Mouse (Mus musculus) stomach, embryonic 14.5 days (tissue): ENCODE results near the gene Asgr1. TPM values are rescaled to one million over a fixed set of nuclear protein-coding genes. Genes with fewer than 3 reads are reported as not detected.
A peak's percentile ranks its signal among the peaks of the same experiment; 100 is the strongest.

Source experiments
- ATAC-seq: fragments of 200-750 bp; cut with Nextera tagmentation; 2 replicates; pipeline ENCODE4 v1.8.0; 2017; ENCODE audit warnings: low read depth, moderate TSS enrichment; ENCODE audit not compliant: insufficient number of reproducible peaks, insufficient read depth, low FRiP score
- H3K27ac ChIP-seq: fragments of 300-500 bp; sonication (generic); 2 replicates; pipeline ENCODE4 v1.5.1; 2014; ENCODE audit warnings: mild to moderate bottlenecking, low read length, moderate library complexity, mixed read lengths
- H3K27me3 ChIP-seq: fragments of 300-500 bp; sonication (generic); 2 replicates; pipeline ENCODE4 v1.6.1; 2014; ENCODE audit warnings: low read length, control low read depth, mixed read lengths; ENCODE audit not compliant: control insufficient read depth, insufficient read depth
- H3K36me3 ChIP-seq: fragments of 300-500 bp; sonication (generic); 2 replicates; pipeline ENCODE4 v1.6.1; 2014; ENCODE audit warnings: mild to moderate bottlenecking, control low read depth, low read length, moderate library complexity, mixed read lengths; ENCODE audit not compliant: control insufficient read depth, insufficient read depth
- H3K4me1 ChIP-seq: fragments of 300-500 bp; sonication (generic); 2 replicates; pipeline ENCODE4 v1.6.1; 2014; ENCODE audit warnings: low read length, control low read depth, mixed read lengths; ENCODE audit not compliant: control insufficient read depth, insufficient read depth
- H3K4me2 ChIP-seq: fragments of 300-500 bp; sonication (generic); replicated peaks from 2 replicates; pipeline ENCODE4 v1.6.1; 2014; ENCODE audit warnings: low read depth, low read length, control low read depth
- H3K4me3 ChIP-seq: fragments of 300-500 bp; sonication (generic); 2 replicates; pipeline ENCODE4 v1.5.1; 2014; ENCODE audit warnings: low read depth, low read length, control low read depth
- H3K9ac ChIP-seq: fragments of 300-500 bp; sonication (generic); replicated peaks from 2 replicates; pipeline ENCODE4 v1.6.1; 2014; ENCODE audit warnings: low read depth, mild to moderate bottlenecking, control low read depth, low read length, moderate library complexity, mixed read lengths
- H3K9me3 ChIP-seq: fragments of 300-500 bp; sonication (generic); 2 replicates; pipeline ENCODE4 v1.6.1; 2016; ENCODE audit warnings: low read depth, low read length, control low read depth; ENCODE audit not compliant: control insufficient read depth
- WGBS: fragments of 180-500 bp; shearing (Covaris S2); extraction: QIAGEN DNeasy Blood & Tissue Kit; methylation state at CpG from one replicate; pipeline ENCODE4 v1.1.7; 2014; 5-methylcytosine and 5-hydroxymethylcytosine counted together
- polyA plus RNA-seq: library from polyadenylated mRNA; unstranded; fragments of >200 nt; fragmentation: Nextera tagmentation; extraction: Ambion mirVana; gene quantifications from 2 replicates; pipeline ENCODE4 v1.2.1, GENCODE M21; 2014

Asgr1 gene
- polyA plus RNA-seq, 1 experiment from 2014 or later, result not detected

DNA sequence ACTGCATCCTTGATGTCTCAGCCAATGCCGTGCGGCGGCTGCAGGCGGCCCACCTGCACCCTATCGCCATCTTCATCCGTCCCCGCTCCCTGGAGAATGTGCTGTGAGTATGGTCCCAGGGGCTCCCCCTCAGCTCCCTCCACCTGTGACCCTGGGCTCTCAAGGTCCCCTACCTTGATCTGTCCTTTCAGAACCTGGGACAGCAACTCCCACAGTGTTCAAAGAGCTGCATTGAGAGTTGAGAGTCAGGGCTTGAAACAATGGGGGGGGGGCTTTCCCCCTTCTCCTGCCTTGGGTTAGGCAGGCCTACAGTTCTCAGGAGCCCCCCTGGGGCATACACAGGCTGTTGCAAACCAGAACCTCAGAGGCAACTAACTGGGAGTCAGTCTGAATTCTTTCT is 10.2 kb upstream of the Asgr1 start:
- Histone ChIP-seq H3K4me1 (no peaks in the 10 kb centered on the region), H3K4me3 (no peak overlapping the region), H3K4me2 (no peak overlapping the region), H3K9ac (no peak overlapping the region), H3K27ac (no peak overlapping the region), H3K36me3 (peaks cover 23% of the 10 kb centered on the region), H3K9me3 (no peaks in the 10 kb centered on the region), H3K27me3 (no peaks in the 10 kb centered on the region)
- no peak for ATAC-seq
- 79% methylated on average over 7 of the region's 7 CpGs for WGBS

GRCm38 (mm10) chr11:70045435-70045834 is 8.4 kb upstream of the Asgr1 start:
- ATAC-seq, result no peak

DNA sequence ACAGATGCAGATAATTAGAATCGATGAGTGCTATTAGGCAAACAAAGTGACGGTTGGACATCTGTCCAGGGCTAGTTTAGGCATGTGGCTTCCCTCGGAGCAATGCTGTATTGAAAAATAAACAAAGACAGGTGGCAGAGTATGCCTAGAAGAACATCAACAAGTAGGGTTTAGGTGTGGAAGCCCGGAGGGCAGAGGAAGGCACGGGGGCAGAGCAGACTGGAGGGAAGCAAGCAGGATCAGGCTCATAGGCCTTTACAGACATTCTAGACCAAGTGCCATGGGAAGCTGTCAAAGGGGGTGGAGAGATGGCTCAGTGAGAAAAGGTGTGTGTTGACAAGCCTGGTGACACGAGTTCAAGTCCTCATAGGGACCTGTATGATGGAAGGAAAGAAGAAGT is 4.5 kb upstream of the Asgr1 start:
- Histone ChIP-seq H3K9me3 (no peaks in the 10 kb centered on the region), H3K27ac (no peak overlapping the region)

More at GRCm38 (mm10) chr11:70045435-70045834, 8.4 kb upstream of the Asgr1 start:
- H3K4me2 ChIP-seq, result no peak overlapping the region
- no peaks in the 10 kb centered on the region for H3K9me3 ChIP-seq
- no peak overlapping the region for H3K9ac ChIP-seq
- peaks cover 16% of the 10 kb centered on the region for H3K36me3 ChIP-seq
- H3K27ac ChIP-seq, result no peak overlapping the region
- 30% methylated on average over 9 of the region's 9 CpGs for WGBS
- H3K4me1 ChIP-seq, result no peaks in the 10 kb centered on the region
- H3K4me3 ChIP-seq, result no peak overlapping the region
- H3K27me3 ChIP-seq, result no peaks in the 10 kb centered on the region

GRCm38 (mm10) chr11:70049816-70050215 is 4.1 kb upstream of the Asgr1 start:
- H3K36me3 ChIP-seq, result no peaks in the 10 kb centered on the region
- 58% methylated on average over 10 of the region's 10 CpGs for WGBS
- ATAC-seq, result no peak

More for the DNA sequence above, 4.5 kb upstream of the Asgr1 start:
- Histone ChIP-seq H3K4me2 (no peak overlapping the region), H3K4me1 (0 out of 2 replicates have a peak, but pooled peaks cover 4% of the 10 kb centered on the region), H3K4me3 (no peak overlapping the region), H3K9ac (no peak overlapping the region), H3K36me3 (no peaks in the 10 kb centered on the region; the same call in 1 of the 2 replicates), H3K27me3 (no peaks in the 10 kb centered on the region)
- WGBS, result 59% methylated on average over 6 of the region's 6 CpGs
- ATAC-seq, result no peak

GRCm38 (mm10) chr11:70053156-70053555 is 729 bp upstream of the Asgr1 start:
- Histone ChIP-seq H3K27me3 (0 out of 2 replicates have a peak, but pooled peaks cover 2% of the 10 kb centered on the region), H3K4me3 (no peak overlapping the region), H3K4me1 (peaks cover 11% of the 10 kb centered on the region; the same call in 1 of the 2 replicates), H3K4me2 (no peak overlapping the region), H3K9me3 (no peaks in the 10 kb centered on the region), H3K9ac (no peak overlapping the region), H3K27ac (no peak overlapping the region), H3K36me3 (no peaks in the 10 kb centered on the region)
- no peak for ATAC-seq
- 49% methylated on average over 7 of the region's 7 CpGs for WGBS

More at GRCm38 (mm10) chr11:70049816-70050215, 4.1 kb upstream of the Asgr1 start:
- Histone ChIP-seq H3K4me1 (0 out of 2 replicates have a peak, but pooled peaks cover 4% of the 10 kb centered on the region), H3K27me3 (no peaks in the 10 kb centered on the region), H3K9ac (no peak overlapping the region), H3K9me3 (no peaks in the 10 kb centered on the region), H3K27ac (no peak overlapping the region), H3K4me3 (no peak overlapping the region), H3K4me2 (no peak overlapping the region)

GRCm38 (mm10) chr11:70055618-70056214 is 1.8 kb downstream of the Asgr1 start:
- 0 out of 2 replicates have a peak, but pooled peaks cover 2% of the 10 kb centered on the region for H3K27me3 ChIP-seq
- peak; percentile 39; the same call in 1 of the 2 replicates for ATAC-seq
- 22% methylated on average over 18 of the region's 18 CpGs for WGBS
- H3K27ac ChIP-seq, result no peak overlapping the region
- peaks cover 11% of the 10 kb centered on the region; the same call in 1 of the 2 replicates for H3K4me1 ChIP-seq
- H3K4me3 ChIP-seq, result no peak overlapping the region
- no peaks in the 10 kb centered on the region for H3K36me3 ChIP-seq
- H3K9me3 ChIP-seq, result no peaks in the 10 kb centered on the region
- H3K4me2 ChIP-seq, result peak overlapping the region; percentile 22; the same call in 1 of the 2 replicates
- H3K9ac ChIP-seq, result no peak overlapping the region

GRCm38 (mm10) chr11:70057805-70058204 is 3.9 kb downstream of the Asgr1 start:
- H3K27me3 ChIP-seq, result 0 out of 2 replicates have a peak, but pooled peaks cover 2% of the 10 kb centered on the region
- no peak overlapping the region for H3K4me2 ChIP-seq
- no peaks in the 10 kb centered on the region for H3K36me3 ChIP-seq
- H3K9me3 ChIP-seq, result no peaks in the 10 kb centered on the region
- H3K9ac ChIP-seq, result no peak overlapping the region
- ATAC-seq, result no peak
- peaks cover 11% of the 10 kb centered on the region; the same call in 1 of the 2 replicates for H3K4me1 ChIP-seq
- no peak overlapping the region for H3K27ac ChIP-seq
- H3K4me3 ChIP-seq, result no peak overlapping the region
- WGBS, result 85% methylated on average over 9 of the region's 9 CpGs

DNA sequence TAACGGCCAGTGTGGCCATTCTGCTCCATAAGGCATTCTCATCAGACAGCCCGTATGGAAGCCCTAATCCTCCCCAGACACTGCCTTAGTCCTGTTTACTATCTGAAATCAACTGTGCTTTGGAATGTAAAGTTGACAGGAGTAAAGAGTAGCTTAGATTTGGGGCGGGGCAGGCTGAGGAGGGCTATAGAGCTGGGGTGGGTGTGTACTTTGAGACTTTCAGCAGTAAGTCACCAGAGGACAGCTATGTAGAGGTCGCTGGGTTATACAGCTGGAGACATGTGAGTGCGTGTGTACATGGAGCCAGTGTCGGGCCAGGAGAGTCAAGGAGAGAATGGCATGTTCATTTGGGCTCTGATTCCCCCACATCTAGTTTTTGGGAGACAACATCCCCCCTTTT is 6.0 kb downstream of the Asgr1 start:
- ATAC-seq, result no peak
- WGBS, result 27% methylated on average over 6 of the region's 6 CpGs
- peaks cover 6% of the 10 kb centered on the region; the same call in 1 of the 2 replicates for H3K4me1 ChIP-seq
- no peak overlapping the region for H3K27ac ChIP-seq
- H3K4me2 ChIP-seq, result no peak overlapping the region
- H3K36me3 ChIP-seq, result no peaks in the 10 kb centered on the region
- no peak overlapping the region for H3K4me3 ChIP-seq
- H3K27me3 ChIP-seq, result 0 out of 2 replicates have a peak, but pooled peaks cover 2% of the 10 kb centered on the region
- H3K9me3 ChIP-seq, result no peaks in the 10 kb centered on the region; the same call in 1 of the 2 replicates
- H3K9ac ChIP-seq, result no peak overlapping the region
